Mouse (Mus musculus): ENCODE measurements at regions not wholly inside any gene's neighbourhood (a gene's known extent, or its start where the extent isn't known, plus 50 kb on each side); places are given as distances from the start of the nearest gene placed in this dataset.
A peak's percentile ranks its signal among the peaks of the same experiment; 100 is the strongest.

GRCm38 (mm10) chr14:61860688-61861087 is 253.4 kb downstream of the Kcnrg start:
- no peak overlapping the region for H3K4me3 ChIP-seq (ENCODE audit: low read depth, low read length)
- no peak overlapping the region for H3K4me2 ChIP-seq (ENCODE audit: low read depth, low read length)
- DNase-seq (ENCODE audit: low spot score) (no peak), ATAC-seq (ENCODE audit: low read depth) (no peak)
- no peak overlapping the region for H3K27ac ChIP-seq (replicated peaks; ENCODE audit: low read depth, low read length)
- H3K4me1 ChIP-seq (ENCODE audit: control insufficient read depth, insufficient read depth, low read length): 0 out of 2 replicates have a peak, but pooled peaks cover 4% of the 10 kb centered on the region
- no peak overlapping the region for H3K9ac ChIP-seq (ENCODE audit: low read depth, low read length)
- H3K27me3 ChIP-seq (replicated peaks; ENCODE audit: control insufficient read depth, insufficient read depth, low read length): no peaks in the 10 kb centered on the region
- no peaks in the 10 kb centered on the region for H3K9me3 ChIP-seq (ENCODE audit: control insufficient read depth, low read length)
- 90% methylated on average over 4 of the region's 4 CpGs for WGBS
- no peaks in the 10 kb centered on the region for H3K36me3 ChIP-seq (ENCODE audit: control insufficient read depth, insufficient read depth, low read length)

- ATAC-seq (ENCODE audit: low read depth) (no peak), DNase-seq (ENCODE audit: low spot score) (no peak)
- Histone ChIP-seq H3K4me3 (ENCODE audit: low read depth, low read length) (no peak overlapping the region), H3K36me3 (ENCODE audit: control insufficient read depth, insufficient read depth, low read length) (no peaks in the 10 kb centered on the region), H3K4me2 (ENCODE audit: low read depth, low read length) (no peak overlapping the region), H3K9me3 (ENCODE audit: control insufficient read depth, low read length) (no peaks in the 10 kb centered on the region), H3K4me1 (ENCODE audit: control insufficient read depth, insufficient read depth, low read length) (0 out of 2 replicates have a peak, but pooled peaks cover 4% of the 10 kb centered on the region), H3K27ac (replicated peaks; ENCODE audit: low read depth, low read length) (no peak overlapping the region), H3K9ac (ENCODE audit: low read depth, low read length) (no peak overlapping the region), H3K27me3 (replicated peaks; ENCODE audit: control insufficient read depth, insufficient read depth, low read length) (no peaks in the 10 kb centered on the region)
- WGBS: 90% methylated on average over 8 of the region's 8 CpGs
Measured at GRCm38 (mm10) chr14:61861357-61861958, 254.2 kb downstream of the Kcnrg start.

- Histone ChIP-seq H3K36me3 (ENCODE audit: control insufficient read depth, insufficient read depth, low read length) (no peaks in the 10 kb centered on the region), H3K27me3 (replicated peaks; ENCODE audit: control insufficient read depth, insufficient read depth, low read length) (no peaks in the 10 kb centered on the region), H3K4me3 (ENCODE audit: low read depth, low read length) (no peak overlapping the region), H3K4me1 (ENCODE audit: control insufficient read depth, insufficient read depth, low read length) (no peaks in the 10 kb centered on the region), H3K27ac (replicated peaks; ENCODE audit: low read depth, low read length) (no peak overlapping the region), H3K9ac (ENCODE audit: low read depth, low read length) (no peak overlapping the region), H3K4me2 (ENCODE audit: low read depth, low read length) (no peak overlapping the region), H3K9me3 (ENCODE audit: control insufficient read depth, low read length) (no peaks in the 10 kb centered on the region)
- ATAC-seq (ENCODE audit: low read depth) (no peak), DNase-seq (ENCODE audit: low spot score) (no peak)
- WGBS: 86% methylated on average over 6 of the region's 6 CpGs
Measured at GRCm38 (mm10) chr14:61862931-61863330, 255.7 kb downstream of the Kcnrg start.

GRCm38 (mm10) chr14:61863475-61863874 is 256.2 kb downstream of the Kcnrg start:
- ATAC-seq (ENCODE audit: low read depth) (no peak), DNase-seq (ENCODE audit: low spot score) (no peak)
- H3K9me3 ChIP-seq (ENCODE audit: control insufficient read depth, low read length): no peaks in the 10 kb centered on the region
- no peaks in the 10 kb centered on the region for H3K27me3 ChIP-seq (replicated peaks; ENCODE audit: control insufficient read depth, insufficient read depth, low read length)
- WGBS: 57% methylated on average over 2 of the region's 2 CpGs
- no peaks in the 10 kb centered on the region for H3K4me1 ChIP-seq (ENCODE audit: control insufficient read depth, insufficient read depth, low read length)
- H3K4me3 ChIP-seq (ENCODE audit: low read depth, low read length): no peak overlapping the region
- no peak overlapping the region for H3K27ac ChIP-seq (replicated peaks; ENCODE audit: low read depth, low read length)
- H3K36me3 ChIP-seq (ENCODE audit: control insufficient read depth, insufficient read depth, low read length): no peaks in the 10 kb centered on the region
- H3K9ac ChIP-seq (ENCODE audit: low read depth, low read length): no peak overlapping the region
- no peak overlapping the region for H3K4me2 ChIP-seq (ENCODE audit: low read depth, low read length)

- Histone ChIP-seq H3K9ac (ENCODE audit: low read depth, low read length) (no peak overlapping the region), H3K9me3 (ENCODE audit: control insufficient read depth, low read length) (no peaks in the 10 kb centered on the region), H3K27ac (replicated peaks; ENCODE audit: low read depth, low read length) (no peak overlapping the region), H3K4me3 (ENCODE audit: low read depth, low read length) (no peak overlapping the region), H3K36me3 (ENCODE audit: control insufficient read depth, insufficient read depth, low read length) (no peaks in the 10 kb centered on the region), H3K27me3 (replicated peaks; ENCODE audit: control insufficient read depth, insufficient read depth, low read length) (no peaks in the 10 kb centered on the region), H3K4me1 (ENCODE audit: control insufficient read depth, insufficient read depth, low read length) (no peaks in the 10 kb centered on the region), H3K4me2 (ENCODE audit: low read depth, low read length) (no peak overlapping the region)
- no peak for ATAC-seq (ENCODE audit: low read depth)
- 62% methylated on average over 3 of the region's 3 CpGs for WGBS
- DNase-seq (ENCODE audit: low spot score): no peak
Measured at GRCm38 (mm10) chr14:61866532-61867268, 259.4 kb downstream of the Kcnrg start.

GRCm38 (mm10) chr14:61874206-61874605 is 266.9 kb downstream of the Kcnrg start:
- no peak for ATAC-seq (ENCODE audit: low read depth)
- Histone ChIP-seq H3K4me2 (ENCODE audit: low read depth, low read length) (no peak overlapping the region), H3K27me3 (replicated peaks; ENCODE audit: control insufficient read depth, insufficient read depth, low read length) (no peaks in the 10 kb centered on the region), H3K4me3 (ENCODE audit: low read depth, low read length) (no peak overlapping the region), H3K36me3 (ENCODE audit: control insufficient read depth, insufficient read depth, low read length) (no peaks in the 10 kb centered on the region), H3K9ac (ENCODE audit: low read depth, low read length) (no peak overlapping the region), H3K9me3 (ENCODE audit: control insufficient read depth, low read length) (no peaks in the 10 kb centered on the region), H3K4me1 (ENCODE audit: control insufficient read depth, insufficient read depth, low read length) (no peaks in the 10 kb centered on the region), H3K27ac (replicated peaks; ENCODE audit: low read depth, low read length) (no peak overlapping the region)
- no peak for DNase-seq (ENCODE audit: low spot score)

GRCm38 (mm10) chr14:61879416-61879815 is 272.2 kb downstream of the Kcnrg start:
- no peaks in the 10 kb centered on the region for H3K9me3 ChIP-seq (ENCODE audit: control insufficient read depth, low read length)
- DNase-seq (ENCODE audit: low spot score) (no peak), ATAC-seq (ENCODE audit: low read depth) (no peak)
- H3K4me1 ChIP-seq (ENCODE audit: control insufficient read depth, insufficient read depth, low read length): peaks cover 9% of the 10 kb centered on the region
- no peak overlapping the region for H3K27ac ChIP-seq (replicated peaks; ENCODE audit: low read depth, low read length)
- H3K9ac ChIP-seq (ENCODE audit: low read depth, low read length): no peak overlapping the region
- 63% methylated on average over 2 of the region's 2 CpGs for WGBS
- H3K4me2 ChIP-seq (ENCODE audit: low read depth, low read length): no peak overlapping the region
- H3K27me3 ChIP-seq (replicated peaks; ENCODE audit: control insufficient read depth, insufficient read depth, low read length): no peaks in the 10 kb centered on the region
- H3K36me3 ChIP-seq (ENCODE audit: control insufficient read depth, insufficient read depth, low read length): no peaks in the 10 kb centered on the region
- H3K4me3 ChIP-seq (ENCODE audit: low read depth, low read length): no peak overlapping the region

- Histone ChIP-seq H3K27ac (replicated peaks; ENCODE audit: low read depth, low read length) (no peak overlapping the region), H3K4me3 (ENCODE audit: low read depth, low read length) (no peak overlapping the region), H3K9me3 (ENCODE audit: control insufficient read depth, low read length) (no peaks in the 10 kb centered on the region), H3K27me3 (replicated peaks; ENCODE audit: control insufficient read depth, insufficient read depth, low read length) (no peaks in the 10 kb centered on the region), H3K4me1 (ENCODE audit: control insufficient read depth, insufficient read depth, low read length) (peaks cover 9% of the 10 kb centered on the region), H3K9ac (ENCODE audit: low read depth, low read length) (no peak overlapping the region), H3K36me3 (ENCODE audit: control insufficient read depth, insufficient read depth, low read length) (no peaks in the 10 kb centered on the region), H3K4me2 (ENCODE audit: low read depth, low read length) (no peak overlapping the region)
- 28% methylated on average over 9 of the region's 9 CpGs for WGBS
- peak; percentile 75 for ATAC-seq (ENCODE audit: low read depth)
- DNase-seq (ENCODE audit: low spot score): peak; percentile 62
Measured at GRCm38 (mm10) chr14:61880514-61881259, 273.4 kb downstream of the Kcnrg start.

All from embryonic facial prominence, embryonic 14.5 days (tissue).